15 mouse cellular contexts compared by ENCODE assay signal in the genomic region with DNA sequence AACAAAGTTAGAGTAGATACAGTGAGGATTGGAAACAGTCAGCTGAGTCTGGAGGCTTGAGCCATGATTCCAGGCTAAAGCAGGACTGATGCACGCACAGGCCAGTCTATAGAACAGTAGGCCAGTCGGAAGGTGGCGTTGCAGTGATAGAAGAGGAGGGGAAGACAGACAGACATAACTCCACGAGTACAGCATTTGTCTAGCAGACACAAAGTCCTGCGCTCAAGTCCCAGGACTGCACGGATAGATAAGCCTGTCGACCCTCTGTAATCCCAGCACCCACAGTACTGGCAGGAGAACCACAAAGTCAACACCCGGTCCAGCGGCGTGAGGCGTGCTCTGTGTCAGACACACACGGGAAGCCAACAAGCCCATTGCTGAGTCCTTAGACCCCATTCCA. TPM values are rescaled to one million over a fixed set of nuclear protein-coding genes. Genes with fewer than 3 reads are reported as not detected.
DNase-seq lines count a peak whose midpoint lies in the region; ATAC-seq lines count a peak whose summit lies in the region.
"Had no signal": no experiment of that assay in that cellular context is flagged by ENCODE, and none has a peak within 500 bp of the region (broad histone marks: within the 10 kb centered on the region; RNA-seq: fewer than 3 reads in every experiment).

No protein-coding gene starts in this region.

- 79% methylated on average over 12 of the region's 12 CpGs for WGBS in forebrain, embryonic 11.5 days
- 81% methylated on average over 12 of the region's 12 CpGs for WGBS in forebrain, embryonic 16.5 days
- WGBS in kidney, embryonic 14.5 days, result 86% methylated on average over 12 of the region's 12 CpGs
- 86% methylated on average over 12 of the region's 12 CpGs for WGBS in limb, embryonic 10.5 days

- H3K9me3 ChIP-seq in forebrain, embryonic 11.5 days (ENCODE audit: control insufficient read depth, low read length), result no peaks in the 10 kb centered on the region
- no peaks in the 10 kb centered on the region for H3K9me3 ChIP-seq in forebrain, embryonic 16.5 days (ENCODE audit: control insufficient read depth, low read length)
- H3K9me3 ChIP-seq in kidney, embryonic 14.5 days (ENCODE audit: control insufficient read depth, low read length), result no peaks in the 10 kb centered on the region
- no peaks in the 10 kb centered on the region for H3K9me3 ChIP-seq in limb, embryonic 10.5 days (replicated peaks)
- H3K9me3 ChIP-seq: hindbrain, embryonic 13.5 days had no signal

- no peak for ATAC-seq in forebrain, embryonic 11.5 days (replicated peaks; ENCODE audit: low FRiP score)
- ATAC-seq in forebrain, embryonic 16.5 days, result no peak
- ATAC-seq in kidney, embryonic 14.5 days (ENCODE audit: low FRiP score, low TSS enrichment), result no peak
- ATAC-seq: Patski had no signal

- no peak overlapping the region for H3K4me2 ChIP-seq in forebrain, embryonic 11.5 days (ENCODE audit: low read depth, low read length, severe bottlenecking)
- H3K4me2 ChIP-seq in forebrain, embryonic 16.5 days (ENCODE audit: low read length), result no peak overlapping the region
- 0 out of 2 replicates have a peak overlapping the region, but pooled peaks have one; percentile 9 for H3K4me2 ChIP-seq in kidney, embryonic 14.5 days (replicated peaks; ENCODE audit: low read depth, low read length)
- H3K4me2 ChIP-seq: hindbrain, embryonic 13.5 days had no signal

- H3K9ac ChIP-seq in forebrain, embryonic 11.5 days (ENCODE audit: low read length), result no peak overlapping the region
- no peak overlapping the region for H3K9ac ChIP-seq in forebrain, embryonic 16.5 days (replicated peaks; ENCODE audit: low read depth, low read length)
- no peak overlapping the region for H3K9ac ChIP-seq in kidney, embryonic 14.5 days (ENCODE audit: low read depth, low read length)
- H3K9ac ChIP-seq: hindbrain, embryonic 13.5 days had no signal

- no peak for DNase-seq in forebrain, embryonic 11.5 days (ENCODE audit: low spot score)
- no peak for DNase-seq in kidney, postnatal 14 days
- peak; percentile 60 for DNase-seq in 3134 (ENCODE audit: extremely low read depth, insufficient read length, low spot score)
- DNase-seq in limb, embryonic 10.5 days (ENCODE audit: low spot score), result no peak
- DNase-seq in thymus, adult 18-20 months, result no peak
- DNase-seq in layer of hippocampus, adult 8-10 months (ENCODE audit: low spot score in 2 of 2), result no peak
- DNase-seq: adrenal gland, postnatal 25 days; cerebellum, adult 18-20 months had no signal

- H3K27me3 ChIP-seq in forebrain, embryonic 11.5 days (ENCODE audit: control insufficient read depth, insufficient read depth, low read length), result no peaks in the 10 kb centered on the region
- no peaks in the 10 kb centered on the region for H3K27me3 ChIP-seq in forebrain, embryonic 16.5 days (replicated peaks; ENCODE audit: control insufficient read depth, insufficient read depth, low read length)
- no peaks in the 10 kb centered on the region for H3K27me3 ChIP-seq in kidney, embryonic 14.5 days (ENCODE audit: control insufficient read depth, insufficient read depth, low read length)
- no peaks in the 10 kb centered on the region for H3K27me3 ChIP-seq in limb, embryonic 10.5 days (ENCODE audit: low read depth, poor library complexity, severe bottlenecking)
- H3K27me3 ChIP-seq: hindbrain, embryonic 13.5 days; Patski had no signal

- H3K4me3 ChIP-seq in forebrain, embryonic 11.5 days (ENCODE audit: low read depth, low read length), result no peak overlapping the region
- H3K4me3 ChIP-seq in forebrain, embryonic 16.5 days (replicated peaks; ENCODE audit: low read length), result no peak overlapping the region
- H3K4me3 ChIP-seq in kidney, embryonic 14.5 days (ENCODE audit: low read length), result no peak overlapping the region
- H3K4me3 ChIP-seq in limb, embryonic 10.5 days, result peak overlapping the region; percentile 18
- H3K4me3 ChIP-seq: hindbrain, embryonic 13.5 days had no signal

- H3K27ac ChIP-seq in forebrain, embryonic 11.5 days (ENCODE audit: low read depth, low read length), result peak overlapping the region; percentile 50; the same call in 1 of the 2 replicates
- no peak overlapping the region for H3K27ac ChIP-seq in forebrain, embryonic 16.5 days (ENCODE audit: low read length)
- H3K27ac ChIP-seq in kidney, embryonic 14.5 days (ENCODE audit: low read depth, low read length), result 0 out of 2 replicates have a peak overlapping the region, but pooled peaks have one; percentile 3
- H3K27ac ChIP-seq in limb, embryonic 10.5 days, result peak overlapping the region; percentile 53; the same call in 1 of the 2 replicates

- H3K36me3 ChIP-seq in forebrain, embryonic 11.5 days (ENCODE audit: control insufficient read depth, insufficient read depth, low read length), result peaks cover under 1% of the 10 kb centered on the region; the same call in 1 of the 2 replicates
- 0 out of 2 replicates have a peak, but pooled peaks cover 2% of the 10 kb centered on the region for H3K36me3 ChIP-seq in forebrain, embryonic 16.5 days (ENCODE audit: control insufficient read depth, insufficient read depth)
- peaks cover 41% of the 10 kb centered on the region for H3K36me3 ChIP-seq in kidney, embryonic 14.5 days (ENCODE audit: control insufficient read depth, insufficient read depth, low read length)
- H3K36me3 ChIP-seq in limb, embryonic 10.5 days, result peaks cover 91% of the 10 kb centered on the region

- peaks cover 7% of the 10 kb centered on the region; the same call in 1 of the 2 replicates for H3K4me1 ChIP-seq in forebrain, embryonic 11.5 days (replicated peaks; ENCODE audit: control insufficient read depth, insufficient read depth, low read length)
- no peaks in the 10 kb centered on the region for H3K4me1 ChIP-seq in forebrain, embryonic 16.5 days (replicated peaks; ENCODE audit: control insufficient read depth, insufficient read depth, low read length)
- peaks cover 25% of the 10 kb centered on the region for H3K4me1 ChIP-seq in kidney, embryonic 14.5 days (ENCODE audit: control insufficient read depth, insufficient read depth, low read length)
- H3K4me1 ChIP-seq in limb, embryonic 10.5 days, result peaks cover 33% of the 10 kb centered on the region

RNA-seq across cellular contexts. Expression of gene Igf2bp1, which starts 23.9 kb away (rescaled TPM):
- polyA plus RNA-seq in forebrain, embryonic 11.5 days (2014; fragmentation: Nextera tagmentation; extraction: Ambion mirVana), result 109 and 114 TPM in 2 replicates
- 20.2 and 22.4 TPM in 2 replicates for polyA plus RNA-seq in forebrain, embryonic 16.5 days (2015; fragmentation: Nextera tagmentation; extraction: Ambion mirVana)
- 42.1 and 54.2 TPM in 2 replicates for polyA plus RNA-seq in kidney, embryonic 14.5 days (2014; fragmentation: Nextera tagmentation; extraction: Ambion mirVana)
- 165 and 181 TPM in 2 replicates for polyA plus RNA-seq in limb, embryonic 10.5 days (2016; fragmentation: Nextera tagmentation; extraction: Ambion mirVana)
- total RNA-seq in layer of hippocampus, adult 8-10 months (2022), result not detected
- total RNA-seq: liver, adult 2 months had no signal
- polyA plus RNA-seq: liver, adult 2 months; spleen, adult 2 months had no signal

RNA-seq across cellular contexts. Expression of gene Gip, which starts 42.5 kb away (rescaled TPM):
- polyA plus RNA-seq in forebrain, embryonic 11.5 days (2014; fragmentation: Nextera tagmentation; extraction: Ambion mirVana), result not detected in 2 replicates
- polyA plus RNA-seq in forebrain, embryonic 16.5 days (2015; fragmentation: Nextera tagmentation; extraction: Ambion mirVana), result not detected in 2 replicates
- polyA plus RNA-seq in kidney, embryonic 14.5 days (2014; fragmentation: Nextera tagmentation; extraction: Ambion mirVana), result not detected in 2 replicates
- not detected in 2 replicates for polyA plus RNA-seq in limb, embryonic 10.5 days (2016; fragmentation: Nextera tagmentation; extraction: Ambion mirVana)
- not detected for total RNA-seq in layer of hippocampus, adult 8-10 months (2022)
- total RNA-seq: adrenal gland, postnatal 25 days; liver, adult 2 months had no signal
- polyA plus RNA-seq: frontal cortex, adult 2 months; hindbrain, embryonic 13.5 days; liver, adult 2 months; Patski; spleen, adult 2 months had no signal

RNA-seq across cellular contexts. Expression of gene Snf8, which starts 52.9 kb away (rescaled TPM):
- polyA plus RNA-seq in forebrain, embryonic 11.5 days (2014; fragmentation: Nextera tagmentation; extraction: Ambion mirVana), result 39.4 and 41.4 TPM in 2 replicates
- polyA plus RNA-seq in forebrain, embryonic 16.5 days (2015; fragmentation: Nextera tagmentation; extraction: Ambion mirVana), result 113 and 129 TPM in 2 replicates
- 34.2 and 63.5 TPM in 2 replicates for polyA plus RNA-seq in kidney, embryonic 14.5 days (2014; fragmentation: Nextera tagmentation; extraction: Ambion mirVana)
- 108 TPM in 2 replicates for polyA plus RNA-seq in limb, embryonic 10.5 days (2016; fragmentation: Nextera tagmentation; extraction: Ambion mirVana)
- total RNA-seq in layer of hippocampus, adult 8-10 months (2022), result 100 to 1,000 TPM in 1 of 4 experiments, 10 to 100 TPM in 3; 88.0 to 114 (median 95.9) TPM
